Comparison of ENCODE assay signal across 10 mouse cellular contexts in the genomic region with DNA sequence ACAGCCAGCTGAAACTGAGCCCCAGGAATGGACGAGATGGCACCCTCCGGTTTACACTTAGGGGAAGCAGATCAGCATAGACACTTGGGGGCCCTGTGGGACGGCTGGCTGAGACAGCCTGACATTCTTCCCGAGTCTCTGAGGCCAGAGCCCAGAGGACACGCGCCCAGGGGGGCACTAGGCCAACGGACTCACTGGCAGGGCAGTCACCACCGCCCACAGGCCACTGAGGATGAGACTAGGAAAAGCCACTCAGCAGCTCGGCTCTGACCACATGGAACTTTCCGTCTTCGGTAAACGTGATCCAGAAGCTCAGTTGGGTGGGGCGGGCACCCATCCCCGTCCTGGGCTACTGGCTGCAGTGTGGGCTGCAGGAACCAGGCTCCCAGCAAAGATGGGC. TPM values are rescaled to one million over a fixed set of nuclear protein-coding genes. Genes with fewer than 3 reads are reported as not detected.
DNase-seq lines count a peak whose midpoint lies in the region; ATAC-seq lines count a peak whose summit lies in the region.
"Had no signal": no experiment of that assay in that cellular context is flagged by ENCODE, and none has a peak within 500 bp of the region (broad histone marks: within the 10 kb centered on the region; RNA-seq: fewer than 3 reads in every experiment).

No protein-coding gene starts in this region.

- no peak for ATAC-seq in cerebellum, adult (ENCODE audit: insufficient number of reproducible peaks, low FRiP score, low TSS enrichment)
- ATAC-seq in limb, embryonic 13.5 days (ENCODE audit: low FRiP score, low read depth): no peak
- no peak for ATAC-seq in embryonic facial prominence, embryonic 12.5 days (ENCODE audit: insufficient number of reproducible peaks, insufficient read depth, low FRiP score, low TSS enrichment)
- no peak for ATAC-seq in midbrain, embryonic 16.5 days

- peaks cover 49% of the 10 kb centered on the region for H3K4me1 ChIP-seq in limb, embryonic 13.5 days
- H3K4me1 ChIP-seq in limb, embryonic 10.5 days: peaks cover 50% of the 10 kb centered on the region
- peaks cover 42% of the 10 kb centered on the region for H3K4me1 ChIP-seq in embryonic facial prominence, embryonic 12.5 days
- H3K4me1 ChIP-seq in midbrain, embryonic 16.5 days (ENCODE audit: control insufficient read depth, insufficient read depth, low read length): peaks cover 36% of the 10 kb centered on the region

- H3K4me2 ChIP-seq in limb, embryonic 13.5 days (replicated peaks): no peak overlapping the region
- no peak overlapping the region for H3K4me2 ChIP-seq in embryonic facial prominence, embryonic 12.5 days (replicated peaks)
- H3K4me2 ChIP-seq in midbrain, embryonic 16.5 days (ENCODE audit: low read length): no peak overlapping the region
- H3K4me2 ChIP-seq: liver, embryonic 13.5 days; midbrain, embryonic 11.5 days had no signal

- intact Hi-C loops in heart, postnatal 36 days (cut with DNase I): no loop called here

- H3K27me3 ChIP-seq in limb, embryonic 13.5 days: no peaks in the 10 kb centered on the region
- H3K27me3 ChIP-seq in limb, embryonic 10.5 days (ENCODE audit: low read depth, poor library complexity, severe bottlenecking): no peaks in the 10 kb centered on the region
- H3K27me3 ChIP-seq in embryonic facial prominence, embryonic 12.5 days: no peaks in the 10 kb centered on the region
- H3K27me3 ChIP-seq in midbrain, embryonic 16.5 days (ENCODE audit: control insufficient read depth, insufficient read depth, low read depth, low read length): no peaks in the 10 kb centered on the region
- H3K27me3 ChIP-seq: liver, embryonic 13.5 days had no signal

- peaks cover 68% of the 10 kb centered on the region for H3K36me3 ChIP-seq in limb, embryonic 13.5 days
- H3K36me3 ChIP-seq in limb, embryonic 10.5 days: peaks cover 91% of the 10 kb centered on the region
- peaks cover 63% of the 10 kb centered on the region for H3K36me3 ChIP-seq in embryonic facial prominence, embryonic 12.5 days
- H3K36me3 ChIP-seq in midbrain, embryonic 16.5 days (ENCODE audit: control insufficient read depth, insufficient read depth, low read length): peaks cover 9% of the 10 kb centered on the region; the same call in 1 of the 2 replicates

- no peak overlapping the region for H3K4me3 ChIP-seq in limb, embryonic 13.5 days
- H3K4me3 ChIP-seq in limb, embryonic 10.5 days: no peak overlapping the region
- no peak overlapping the region for H3K4me3 ChIP-seq in embryonic facial prominence, embryonic 12.5 days
- H3K4me3 ChIP-seq in midbrain, embryonic 16.5 days (ENCODE audit: low read depth, low read length): no peak overlapping the region
- H3K4me3 ChIP-seq: liver, embryonic 13.5 days had no signal

- 85% methylated on average over 14 of the region's 14 CpGs for WGBS in limb, embryonic 13.5 days
- 90% methylated on average over 14 of the region's 14 CpGs for WGBS in limb, embryonic 10.5 days
- WGBS in embryonic facial prominence, embryonic 12.5 days: 78% methylated on average over 14 of the region's 14 CpGs
- 84% methylated on average over 14 of the region's 14 CpGs for WGBS in midbrain, embryonic 16.5 days

- H3K27ac ChIP-seq in limb, embryonic 13.5 days: peak overlapping the region; percentile 88; the same call in 1 of the 2 replicates
- H3K27ac ChIP-seq in limb, embryonic 10.5 days: no peak overlapping the region
- peak overlapping the region; percentile 91; the same call in 1 of the 2 replicates for H3K27ac ChIP-seq in embryonic facial prominence, embryonic 12.5 days
- H3K27ac ChIP-seq in midbrain, embryonic 16.5 days (ENCODE audit: low read length): no peak overlapping the region
- H3K27ac ChIP-seq: liver, embryonic 13.5 days had no signal

- no peak overlapping the region for H3K9ac ChIP-seq in limb, embryonic 13.5 days
- H3K9ac ChIP-seq in embryonic facial prominence, embryonic 12.5 days: no peak overlapping the region
- H3K9ac ChIP-seq in midbrain, embryonic 16.5 days (ENCODE audit: low read depth, low read length): no peak overlapping the region
- H3K9ac ChIP-seq: liver, embryonic 13.5 days had no signal

- H3K9me3 ChIP-seq in limb, embryonic 13.5 days: no peaks in the 10 kb centered on the region
- H3K9me3 ChIP-seq in limb, embryonic 10.5 days (replicated peaks): no peaks in the 10 kb centered on the region
- no peaks in the 10 kb centered on the region for H3K9me3 ChIP-seq in embryonic facial prominence, embryonic 12.5 days
- H3K9me3 ChIP-seq in midbrain, embryonic 16.5 days (replicated peaks; ENCODE audit: control insufficient read depth, low read length, poor library complexity, severe bottlenecking): no peaks in the 10 kb centered on the region
- H3K9me3 ChIP-seq: liver, embryonic 13.5 days had no signal

- peak; percentile 44 to 67 for DNase-seq in cerebellum, postnatal 25 days
- DNase-seq in limb, embryonic 10.5 days (ENCODE audit: low spot score): no peak
- peak; percentile 62 to 63 for DNase-seq in heart, postnatal 36 days
- DNase-seq in ovary, postnatal 10 days (ENCODE audit: low spot score): no peak
- DNase-seq: liver, embryonic 13.5 days had no signal

RNA-seq across cellular contexts. Expression of gene Ttyh3, which starts 9.0 kb away (rescaled TPM):
- polyA plus RNA-seq in limb, embryonic 13.5 days (2015; fragmentation: Nextera tagmentation; extraction: Ambion mirVana): 39.0 and 42.1 TPM in 2 replicates
- 36.6 and 47.0 TPM in 2 replicates for polyA plus RNA-seq in limb, embryonic 10.5 days (2016; fragmentation: Nextera tagmentation; extraction: Ambion mirVana)
- polyA plus RNA-seq in embryonic facial prominence, embryonic 12.5 days (2016; fragmentation: Nextera tagmentation; extraction: Ambion mirVana): 60.6 and 62.6 TPM in 2 replicates
- total RNA-seq in heart, postnatal 36 days (2021): 10 to 100 TPM; 13.4 to 14.7 TPM
- polyA plus RNA-seq in midbrain, embryonic 16.5 days (2015; fragmentation: Nextera tagmentation; extraction: Ambion mirVana): 56.0 and 61.5 TPM in 2 replicates

RNA-seq across cellular contexts. Expression of gene Lfng, which starts 32.8 kb away (rescaled TPM):
- 13.4 and 13.5 TPM in 2 replicates for polyA plus RNA-seq in limb, embryonic 13.5 days (2015; fragmentation: Nextera tagmentation; extraction: Ambion mirVana)
- 4.3 and 5.8 TPM in 2 replicates for polyA plus RNA-seq in limb, embryonic 10.5 days (2016; fragmentation: Nextera tagmentation; extraction: Ambion mirVana)
- polyA plus RNA-seq in embryonic facial prominence, embryonic 12.5 days (2016; fragmentation: Nextera tagmentation; extraction: Ambion mirVana): 14.0 and 14.2 TPM in 2 replicates
- 1 to 10 TPM; 7.2 to 9.1 TPM for total RNA-seq in heart, postnatal 36 days (2021)
- polyA plus RNA-seq in midbrain, embryonic 16.5 days (2015; fragmentation: Nextera tagmentation; extraction: Ambion mirVana): 18.4 and 23.1 TPM in 2 replicates

Comparison
In these comparisons a context has a peak if more than half of its experiments do, and no peak if none do; other contexts are left out.
1. H3K27ac ChIP-seq: peak in limb, embryonic 13.5 days (single experiment) and embryonic facial prominence, embryonic 12.5 days (single experiment); none in limb, embryonic 10.5 days (single experiment) and midbrain, embryonic 16.5 days (single experiment).
2. DNase-seq: peak in cerebellum, postnatal 25 days (2 of 2) and heart, postnatal 36 days (2 of 2); none in limb, embryonic 10.5 days (single experiment) and ovary, postnatal 10 days (single experiment).